In genomic region chr7:64709520-64710262, GRCm38 (mm10) we compare ENCODE assay signal across 9 mouse cellular contexts.
DNase-seq lines count a peak whose midpoint lies in the region; ATAC-seq and TF ChIP-seq lines count a peak whose summit lies in the region.
"Had no signal": no experiment of that assay in that cellular context is flagged by ENCODE, and none has a peak within 500 bp of the region (broad histone marks: within the 10 kb centered on the region; RNA-seq: fewer than 3 reads in every experiment).

No protein-coding gene starts in this region.

- dilution Hi-C loops in CH12.LX (cut with MboI; ENCODE audit: extremely low pct_ligation_motif_present, extremely low pct_unique_long_range_greater_than_20kb, low sequenced_read_pairs) = no loop called here

- H3K36me3 ChIP-seq in kidney, embryonic 15.5 days = no peaks in the 10 kb centered on the region
- no peaks in the 10 kb centered on the region for H3K36me3 ChIP-seq in CH12.LX (replicated peaks in 1 of 2; ENCODE audit: control insufficient read depth in 1 of 2, insufficient read depth in 1 of 2, low read length in 1 of 2)
- no peaks in the 10 kb centered on the region for H3K36me3 ChIP-seq in limb, embryonic 14.5 days (ENCODE audit: control insufficient read depth, insufficient read depth, low read length)

- no peaks in the 10 kb centered on the region for H3K4me1 ChIP-seq in kidney, embryonic 15.5 days
- H3K4me1 ChIP-seq in CH12.LX (ENCODE audit: control insufficient read depth in 1 of 2, insufficient read depth in 2 of 2) = peaks cover 0 to 2% of the 10 kb centered on the region in 2 experiments; a peak in 1 of 4 replicates
- no peaks in the 10 kb centered on the region for H3K4me1 ChIP-seq in limb, embryonic 14.5 days (ENCODE audit: control insufficient read depth, insufficient read depth, low read length)

- 81% methylated on average over 13 of the region's 13 CpGs for WGBS in kidney, embryonic 15.5 days
- WGBS in limb, embryonic 14.5 days = 79% methylated on average over 13 of the region's 13 CpGs

- H3K4me2 ChIP-seq in kidney, embryonic 15.5 days = no peak overlapping the region
- H3K4me2 ChIP-seq in CH12.LX (ENCODE audit: insufficient read depth, low read depth, poor library complexity, severe bottlenecking) = no peak overlapping the region
- no peak overlapping the region for H3K4me2 ChIP-seq in limb, embryonic 14.5 days (replicated peaks; ENCODE audit: low read depth, low read length, severe bottlenecking)

- no peaks in the 10 kb centered on the region for H3K9me3 ChIP-seq in kidney, embryonic 15.5 days (replicated peaks)
- H3K9me3 ChIP-seq in CH12.LX (replicated peaks; ENCODE audit: low read length) = no peaks in the 10 kb centered on the region
- no peaks in the 10 kb centered on the region for H3K9me3 ChIP-seq in limb, embryonic 14.5 days (ENCODE audit: control insufficient read depth, low read length)

- no peak for TF ChIP-seq EP300 in CH12.LX (IDR thresholded peaks at IDR 0.05; ENCODE audit: low read length)

- DNase-seq in kidney, postnatal 14 days = no peak
- DNase-seq in CH12.LX (ENCODE audit: extremely low read depth) = no peak
- peak; percentile 71 to 73 for DNase-seq in cerebellum, postnatal 10 days
- DNase-seq in limb, embryonic 14.5 days (ENCODE audit: low spot score) = peak; percentile 23
- no peak for DNase-seq in thymus, postnatal 36 days
- DNase-seq in MN1 (ENCODE audit: low spot score) = no peak
- DNase-seq: heart, postnatal 4 days had no signal

- no peak overlapping the region for H3K27ac ChIP-seq in kidney, embryonic 15.5 days
- no peak overlapping the region for H3K27ac ChIP-seq in CH12.LX (ENCODE audit: insufficient read depth, low read depth)
- H3K27ac ChIP-seq in limb, embryonic 14.5 days (replicated peaks; ENCODE audit: low read depth, low read length) = no peak overlapping the region

- no peaks in the 10 kb centered on the region for H3K79me2 ChIP-seq in CH12.LX (replicated peaks; ENCODE audit: control insufficient read depth, extremely low read depth, insufficient read depth, poor library complexity, severe bottlenecking)

- TF ChIP-seq RAD21 in CH12.LX (IDR thresholded peaks at IDR 0.05; ENCODE audit: low read depth, low read length) = peak; percentile 23

- no peak for TF ChIP-seq POLR2A in CH12.LX (IDR thresholded peaks at IDR 0.05; ENCODE audit: low read depth, low read length)
- no peak for TF ChIP-seq POLR2A in limb, embryonic 14.5 days (IDR thresholded peaks at IDR 0.05; ENCODE audit: borderline replicate concordance, extremely low read depth, insufficient read depth, insufficient read length)

- no peak overlapping the region for H3K4me3 ChIP-seq in kidney, embryonic 15.5 days (replicated peaks)
- no peak overlapping the region for H3K4me3 ChIP-seq in CH12.LX (replicated peaks in 1 of 3; ENCODE audit: low read depth in 2 of 3, low read length in 2 of 3, poor library complexity in 1 of 3)
- H3K4me3 ChIP-seq in limb, embryonic 14.5 days (replicated peaks; ENCODE audit: low read length) = no peak overlapping the region

- peak in 1 of 2 experiments; percentile 50; a peak in 2 of 4 replicates for TF ChIP-seq CTCF in CH12.LX (conservative IDR thresholded peaks at IDR 0.05 in 1 of 2, IDR thresholded peaks at IDR 0.05 in 1 of 2; ENCODE audit: low read depth in 2 of 2, low read length in 2 of 2)

- no peaks in the 10 kb centered on the region for H3K27me3 ChIP-seq in kidney, embryonic 15.5 days
- H3K27me3 ChIP-seq in CH12.LX (replicated peaks) = peaks cover 51% of the 10 kb centered on the region
- no peaks in the 10 kb centered on the region for H3K27me3 ChIP-seq in limb, embryonic 14.5 days (ENCODE audit: control insufficient read depth, insufficient read depth, low read length)

- ATAC-seq in kidney, embryonic 15.5 days (replicated peaks; ENCODE audit: low FRiP score) = peak; percentile 54; the same call in 1 of the 2 replicates
- no peak for ATAC-seq in limb, embryonic 14.5 days (ENCODE audit: low FRiP score, low read depth)
- no peak for ATAC-seq in erythroid progenitor cell, adult 5-6 weeks (replicated peaks; ENCODE audit: low FRiP score, poor library complexity, severe bottlenecking)

- no peak overlapping the region for H3K9ac ChIP-seq in kidney, embryonic 15.5 days
- H3K9ac ChIP-seq in CH12.LX (ENCODE audit: insufficient read depth, low read depth) = no peak overlapping the region
- no peak overlapping the region for H3K9ac ChIP-seq in limb, embryonic 14.5 days (ENCODE audit: low read depth, low read length, severe bottlenecking)

- in situ Hi-C loops in CH12.LX (cut with MboI; ENCODE audit: low pct_ligation_motif_present, low pct_unique_long_range_greater_than_20kb, low sequenced_read_pairs) = no loop called here

TF ChIP-seq in CH12.LX, 34 proteins besides CTCF, POLR2A, EP300 and RAD21:
- TF ChIP-seq SMC3 (IDR thresholded peaks at IDR 0.05; ENCODE audit: low read depth, low read length) (peak; percentile 44), RCOR1 (conservative IDR thresholded peaks at IDR 0.05; ENCODE audit: low read depth, low read length) (no peak)
TF ChIP-seq in CH12.LX: peak in this region for 1.

Comparison
In these comparisons a context has a peak if more than half of its experiments do, and no peak if none do; other contexts are left out.
1. DNase-seq: peak in cerebellum, postnatal 10 days (2 of 2) and limb, embryonic 14.5 days (single experiment); none in kidney, postnatal 14 days (single experiment), CH12.LX (single experiment), thymus, postnatal 36 days (0 of 2) and MN1 (single experiment).